Mouse (Mus musculus) embryonic fibroblast, embryonic 13.5 days (primary cell): ENCODE results near the gene Trim71. TPM values are rescaled to one million over a fixed set of nuclear protein-coding genes. Genes with fewer than 3 reads are reported as not detected.
"Not testable (repeated sequence)": the region's sequence is repeated elsewhere in the genome, so short reads cannot be mapped to it uniquely, and the experiment has no call there.

Experiments
- H3K27ac ChIP-seq: 2 replicates; pipeline ENCODE4 v1.5.1; 2012; ENCODE audit warnings: low read length, control low read depth, inconsistent platforms; ENCODE audit not compliant: insufficient read depth
- H3K4me1 ChIP-seq: 2 replicates; pipeline ENCODE4 v1.6.1; 2011; ENCODE audit warnings: low read length; ENCODE audit not compliant: control insufficient read depth, insufficient read depth
- H3K4me3 ChIP-seq: 2 replicates; pipeline ENCODE4 v1.5.1; 2011; ENCODE audit warnings: mild to moderate bottlenecking, control low read depth, low read length; ENCODE audit not compliant: insufficient read depth
- CTCF ChIP-seq: IDR thresholded peaks from 2 replicates; pipeline ENCODE4 v1.5.1; 2011; ENCODE audit warnings: mild to moderate bottlenecking, control low read depth, low read length, moderate library complexity, borderline replicate concordance; ENCODE audit not compliant: insufficient read depth
- POLR2A ChIP-seq: IDR thresholded peaks from 2 replicates; pipeline ENCODE4 v1.6.1; 2011; ENCODE audit warnings: low read depth, mild to moderate bottlenecking, control low read depth, low read length, moderate library complexity
- polyA plus RNA-seq: library from polyadenylated mRNA; stranded (reverse); fragments of >200 nt; gene quantifications from 2 replicates; pipeline ENCODE4 v1.2.4, GENCODE M21; 2011; ENCODE audit warnings: low read depth; ENCODE audit not compliant: missing spikeins, insufficient read length

Trim71 gene
- polyA plus RNA-seq, 1 experiment, result 1.1 TPM

DNA sequence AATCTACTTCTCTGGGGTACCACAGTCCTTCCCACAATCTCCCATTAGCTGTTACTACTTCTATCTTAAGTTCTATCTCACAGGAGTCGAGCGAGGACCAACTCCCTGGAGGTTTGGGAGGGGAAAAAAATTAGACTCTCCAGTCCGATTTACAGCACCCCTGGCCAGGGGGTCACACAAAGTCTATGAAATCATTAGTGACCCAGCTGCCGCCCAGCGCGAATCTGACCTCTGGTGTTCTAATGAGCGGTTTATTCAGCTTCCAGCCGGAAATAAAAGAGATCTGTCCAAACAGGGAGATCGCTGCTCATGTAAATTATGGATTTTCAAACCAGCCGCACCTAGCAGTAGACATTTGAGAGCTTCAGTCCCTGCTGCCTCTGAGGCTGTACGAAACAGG is 32.9 kb downstream of the Trim71 start:
- Histone ChIP-seq H3K4me1 (peaks cover 3% of the 10 kb centered on the region), H3K27ac (no peak overlapping the region), H3K4me3 (no peak overlapping the region)
- TF ChIP-seq CTCF (no peak), POLR2A (no peak)

DNA sequence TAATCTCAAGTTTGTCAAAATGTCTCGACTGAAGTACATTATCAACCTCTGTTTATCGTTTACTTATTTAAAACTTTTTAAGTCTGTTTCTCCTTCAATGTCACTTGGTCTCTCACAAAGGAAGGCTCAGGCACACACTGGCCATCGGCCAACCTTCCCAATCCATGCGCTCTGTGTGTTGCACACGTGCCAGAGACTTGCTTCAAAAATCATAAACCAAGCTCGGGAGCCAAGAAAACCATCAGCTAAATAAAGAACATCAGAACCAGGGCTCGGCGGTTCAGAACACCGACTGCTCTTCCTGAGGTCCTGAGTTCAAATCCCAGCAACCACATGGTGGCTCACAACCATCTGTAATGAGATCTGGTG is 35.5 kb downstream of the Trim71 start:
- H3K4me1 ChIP-seq, result peaks cover 3% of the 10 kb centered on the region

DNA sequence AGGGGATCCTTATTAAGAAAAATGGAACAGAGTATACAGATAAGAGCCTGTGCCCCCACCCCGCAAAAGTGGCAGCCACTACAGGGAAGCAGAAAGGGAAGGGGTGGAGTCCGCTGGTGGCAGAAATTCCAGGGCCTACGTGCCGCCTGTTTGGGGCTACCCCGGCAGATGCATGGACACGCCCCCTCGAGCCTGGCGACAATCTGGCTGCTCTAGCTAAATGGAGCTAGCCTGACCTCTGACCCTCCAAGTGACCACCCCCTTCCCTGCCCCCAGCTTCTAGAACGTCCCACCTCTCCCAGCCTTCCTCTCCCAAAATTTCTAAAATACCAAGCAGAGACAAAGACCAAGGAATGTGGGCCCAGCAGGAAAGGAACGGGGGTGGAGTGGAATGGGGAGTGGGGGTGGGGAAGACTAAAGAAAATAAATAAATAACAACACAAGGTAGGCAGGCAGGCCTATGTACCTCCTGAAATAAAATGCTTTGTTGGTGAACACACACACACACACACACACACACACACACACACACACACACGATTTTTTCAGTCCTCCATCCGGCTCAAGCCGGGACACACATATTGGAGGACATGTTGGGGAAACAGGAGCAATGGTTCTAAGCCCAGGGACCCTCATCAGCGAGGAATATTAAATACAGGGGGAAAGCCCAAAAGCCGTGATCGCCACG is 36.0 kb downstream of the Trim71 start:
- Histone ChIP-seq H3K27ac (peak overlapping the region; percentile 90), H3K4me3 (no peak overlapping the region), H3K4me1 (peaks cover 3% of the 10 kb centered on the region)
- TF ChIP-seq POLR2A, result no peak
- no peak for TF ChIP-seq CTCF

More for the DNA sequence above, 35.5 kb downstream of the Trim71 start:
- Histone ChIP-seq H3K4me3 (no peak overlapping the region), H3K27ac (peak overlapping the region; percentile 90)
- TF ChIP-seq POLR2A (no peak), CTCF (no peak)

DNA sequence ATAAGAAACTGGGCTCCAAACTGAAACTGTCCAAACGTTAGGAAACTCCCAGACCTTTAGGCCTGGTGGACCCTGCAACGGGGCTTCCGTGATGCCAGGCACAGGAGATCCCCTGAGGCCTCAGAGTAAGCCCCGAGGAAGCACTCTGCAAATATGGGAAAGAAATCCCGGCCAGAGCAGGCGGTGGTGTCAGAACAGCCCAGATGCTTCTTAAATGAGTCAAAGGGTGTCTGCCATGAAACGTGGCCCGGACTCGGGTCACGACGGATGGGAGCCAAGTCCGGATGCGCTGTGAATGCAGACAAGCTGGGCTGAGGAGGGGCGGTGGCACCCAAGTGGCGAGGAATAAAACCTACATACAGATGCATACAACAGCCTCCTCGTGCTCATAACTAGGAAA is 37.1 kb downstream of the Trim71 start:
- Histone ChIP-seq H3K27ac (peak overlapping the region; percentile 95), H3K4me3 (no peak overlapping the region), H3K4me1 (peaks cover 3% of the 10 kb centered on the region)
- TF ChIP-seq CTCF (no peak), POLR2A (peak; percentile 59; the same call in 1 of the 2 replicates)

DNA sequence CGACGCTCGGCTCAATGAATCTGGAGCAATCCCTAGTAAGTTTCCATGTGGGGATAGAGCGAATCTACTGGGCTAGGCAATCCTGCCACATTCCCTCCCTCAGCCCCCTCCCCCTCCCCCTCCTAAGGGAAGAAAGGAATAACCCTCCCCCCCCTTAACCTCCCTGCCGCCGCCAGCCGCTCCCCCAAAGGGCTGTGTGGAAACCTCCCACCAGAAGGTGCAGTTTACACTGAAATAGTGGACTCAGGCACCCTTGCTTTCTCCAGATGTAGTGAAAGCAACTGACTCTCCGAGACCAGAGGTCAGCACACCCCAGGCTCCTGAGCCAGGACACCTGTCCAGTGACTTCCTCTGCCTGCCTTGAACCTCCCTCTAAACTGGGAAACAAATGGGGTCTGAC is 37.6 kb downstream of the Trim71 start:
- no peak for TF ChIP-seq CTCF
- TF ChIP-seq POLR2A, result no peak
- Histone ChIP-seq H3K4me3 (no peak overlapping the region), H3K4me1 (peaks cover 3% of the 10 kb centered on the region), H3K27ac (peak overlapping the region; percentile 95)

DNA sequence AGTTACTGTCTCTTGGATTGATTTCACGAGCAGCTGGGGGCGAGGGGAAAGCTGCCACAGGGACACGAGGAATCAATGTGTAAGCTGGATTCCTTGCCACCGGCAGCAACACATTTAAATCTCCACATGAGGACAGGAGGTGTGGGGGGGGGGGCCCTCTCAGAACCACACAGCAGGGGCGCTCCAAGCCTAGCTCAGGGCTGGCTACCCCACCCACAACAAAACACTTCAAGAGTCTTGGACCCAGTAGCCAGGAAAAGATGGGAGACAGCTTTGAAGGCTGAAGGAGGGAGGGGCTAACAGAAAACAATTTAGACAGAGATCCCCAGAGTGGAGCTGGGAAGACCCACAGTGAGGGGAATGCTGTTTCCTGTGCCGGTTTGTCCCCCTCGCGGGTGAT is 38.3 kb downstream of the Trim71 start:
- no peak overlapping the region for H3K4me3 ChIP-seq
- peak overlapping the region; percentile 93 for H3K27ac ChIP-seq
- H3K4me1 ChIP-seq, result peaks cover 3% of the 10 kb centered on the region
- TF ChIP-seq POLR2A, result no peak
- no peak for TF ChIP-seq CTCF

DNA sequence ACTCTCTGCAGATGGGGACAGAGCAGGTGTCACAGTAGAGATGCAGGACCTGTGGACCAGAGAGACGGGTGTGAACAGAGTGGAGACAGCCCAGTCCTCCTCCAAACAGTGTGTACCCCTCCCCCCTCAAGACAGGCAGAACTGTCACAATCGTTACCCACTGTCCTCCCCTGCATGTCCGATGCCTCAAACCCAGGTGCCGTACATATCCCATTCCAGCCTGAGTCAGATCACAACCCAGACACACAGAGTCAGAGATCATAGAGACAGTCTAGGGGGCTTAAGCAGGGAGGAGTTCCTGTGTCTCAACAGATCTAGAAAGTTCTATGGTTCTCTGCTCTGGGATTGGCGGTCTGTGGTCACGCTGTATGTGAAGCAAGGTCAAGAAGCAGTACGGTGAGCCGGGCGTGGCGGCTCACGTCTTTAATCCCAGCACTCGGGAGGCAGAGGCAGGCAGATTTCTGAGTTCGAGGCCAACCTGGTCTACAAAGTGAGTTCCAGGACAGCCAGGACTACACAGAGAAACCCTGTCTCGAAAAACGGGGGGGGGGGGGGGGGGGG is 39.0 kb downstream of the Trim71 start:
- TF ChIP-seq POLR2A (no peak), CTCF (no peak)
- no peak overlapping the region for H3K27ac ChIP-seq
- peaks cover 3% of the 10 kb centered on the region for H3K4me1 ChIP-seq
- H3K4me3 ChIP-seq, result no peak overlapping the region

DNA sequence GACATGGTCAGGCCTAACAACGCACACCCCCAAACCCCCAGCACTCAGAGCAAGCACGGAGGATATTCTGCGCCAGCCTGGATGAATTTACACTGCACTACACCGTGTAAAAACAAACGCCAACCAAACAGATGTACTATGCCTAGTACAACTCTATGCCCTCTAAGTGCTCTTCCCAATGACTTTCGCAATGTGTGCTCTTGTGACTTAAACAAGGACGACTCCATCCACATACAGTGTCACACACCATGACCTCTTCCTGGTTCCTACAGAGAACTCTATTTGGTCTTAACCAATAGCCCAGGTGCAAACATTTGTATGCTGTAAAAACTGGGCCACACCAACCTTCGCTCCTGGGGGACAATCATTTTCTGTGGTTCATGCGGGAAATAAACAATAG is 41.7 kb downstream of the Trim71 start:
- Histone ChIP-seq H3K4me1 (peaks cover 3% of the 10 kb centered on the region), H3K4me3 (no peak overlapping the region), H3K27ac (no peak overlapping the region)
- TF ChIP-seq CTCF (no peak), POLR2A (no peak)

DNA sequence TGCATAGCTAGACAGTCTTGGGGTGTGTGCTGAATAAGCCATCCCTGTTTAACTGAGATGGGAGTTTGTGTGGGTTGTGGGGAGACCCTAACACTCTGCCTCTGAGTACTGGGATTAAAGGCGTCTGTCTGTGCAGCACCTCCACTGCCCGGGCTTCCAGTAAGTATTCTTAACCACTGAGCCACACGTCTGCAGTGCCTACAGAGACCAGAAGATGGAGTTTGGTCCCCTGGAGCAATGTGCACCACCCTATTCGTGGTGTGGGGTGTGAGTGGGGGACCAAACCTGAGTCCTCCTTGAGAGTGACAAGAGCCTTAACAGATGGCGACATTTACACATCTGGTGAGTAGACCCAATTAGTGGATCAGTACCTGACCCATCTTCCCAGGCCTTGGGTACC is 42.1 kb downstream of the Trim71 start:
- H3K27ac ChIP-seq, result no peak overlapping the region
- no peak for TF ChIP-seq POLR2A
- TF ChIP-seq CTCF, result no peak
- H3K4me1 ChIP-seq, result peaks cover 3% of the 10 kb centered on the region
- no peak overlapping the region for H3K4me3 ChIP-seq

DNA sequence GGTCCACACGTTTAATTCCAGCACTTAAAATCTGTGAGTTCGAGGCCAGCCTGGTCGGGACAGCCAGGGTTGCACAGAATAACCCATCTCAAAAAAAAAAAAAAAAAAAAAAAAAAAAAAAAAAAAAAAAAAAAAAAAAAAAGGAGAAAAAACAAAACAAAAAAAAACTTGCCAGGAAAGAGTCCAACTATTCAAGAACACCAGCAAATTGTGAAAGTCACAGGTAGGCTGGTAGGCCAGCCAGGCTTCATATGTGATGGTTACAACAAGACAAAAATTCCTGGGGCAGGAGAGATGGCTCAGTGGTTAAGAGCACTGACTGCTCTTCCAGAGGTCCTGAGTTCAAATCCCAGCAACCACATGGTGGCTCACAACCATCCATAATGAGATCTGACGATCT is 43.6 kb downstream of the Trim71 start:
- H3K4me3 ChIP-seq, H3K27ac ChIP-seq, H3K4me1 ChIP-seq: not testable (repeated sequence)
